Mouse (Mus musculus): ENCODE results near the gene Sec31a. TPM values are rescaled to one million over a fixed set of nuclear protein-coding genes. Genes with fewer than 3 reads are reported as not detected.

Sec31a gene
- polyA plus RNA-seq, 1 experiment = 168 TPM

- Histone ChIP-seq H3ac (ENCODE audit: control insufficient read depth, insufficient read length) (no peak overlapping the region), H3K27me3 (ENCODE audit: control insufficient read depth, insufficient read depth, insufficient read length) (no peaks in the 10 kb centered on the region), H3K79me2 (ENCODE audit: control insufficient read depth, insufficient read depth) (no peaks in the 10 kb centered on the region), H3K4me2 (ENCODE audit: low read depth) (no peak overlapping the region), H3K36me3 (ENCODE audit: control insufficient read depth, insufficient read depth) (peaks cover 62% of the 10 kb centered on the region), H3K4me3 (no peak overlapping the region)
- no peak for TF ChIP-seq MYOG (IDR thresholded peaks at IDR 0.05; ENCODE audit: control insufficient read depth in 1 of 3, insufficient read depth in 1 of 3, insufficient read length in 2 of 3, low read depth in 2 of 3)
- TF ChIP-seq USF1 (IDR thresholded peaks at IDR 0.05; ENCODE audit: low read depth) = no peak
- no peak for TF ChIP-seq POLR2AphosphoS2 (IDR thresholded peaks at IDR 0.05; ENCODE audit: insufficient read length, low read depth)
- TF ChIP-seq TCF3 (IDR thresholded peaks at IDR 0.05; ENCODE audit: insufficient read length, low read depth) = no peak
- no peak for TF ChIP-seq CEBPB (IDR thresholded peaks at IDR 0.05; ENCODE audit: insufficient read depth, poor library complexity, severe bottlenecking)
- TF ChIP-seq REST (IDR thresholded peaks at IDR 0.05; ENCODE audit: insufficient read depth, insufficient read length) = no peak
- TF ChIP-seq E2F4 (IDR thresholded peaks at IDR 0.05; ENCODE audit: insufficient read depth) = no peak
- no peak for TF ChIP-seq SRF (IDR thresholded peaks at IDR 0.05; ENCODE audit: control insufficient read depth, insufficient read length, low read depth)
- no peak for TF ChIP-seq MAX (IDR thresholded peaks at IDR 0.05; ENCODE audit: low read depth)
- TF ChIP-seq TCF12 (IDR thresholded peaks at IDR 0.05; ENCODE audit: insufficient read depth, poor library complexity, severe bottlenecking) = no peak
- TF ChIP-seq MYOD1 (IDR thresholded peaks at IDR 0.05; ENCODE audit: control insufficient read depth in 1 of 3, insufficient read length in 2 of 3, low read depth in 2 of 3) = no peak
- no peak for TF ChIP-seq POLR2A (IDR thresholded peaks at IDR 0.05; ENCODE audit: insufficient read length, low read depth)
These were observed 19.3 kb downstream of the Sec31a start for GRCm38 (mm10) chr5:100396753-100397152.

DNA sequence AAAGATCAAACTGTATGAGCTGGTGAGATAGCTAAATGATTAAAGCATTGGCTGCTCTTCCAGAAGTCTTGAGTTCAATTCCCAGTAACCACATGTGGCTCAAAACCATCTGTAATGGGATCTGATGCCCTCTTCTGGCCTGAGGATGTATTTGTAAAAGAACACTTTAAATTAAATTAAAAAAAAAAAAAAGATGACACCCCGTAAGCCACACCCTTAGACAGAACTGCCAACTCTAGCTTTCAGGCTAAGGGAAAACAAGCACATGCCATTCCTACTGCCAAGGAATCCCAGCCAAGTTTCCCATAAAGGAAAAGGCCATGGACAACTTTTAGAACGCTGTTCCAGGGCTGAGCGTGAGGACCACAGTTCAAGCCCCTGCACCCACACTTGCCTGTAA, 22.4 kb downstream of the Sec31a start:
- peaks cover 67% of the 10 kb centered on the region for H3K36me3 ChIP-seq (ENCODE audit: control insufficient read depth, insufficient read depth)
- H3K27me3 ChIP-seq (ENCODE audit: control insufficient read depth, insufficient read depth, insufficient read length) = no peaks in the 10 kb centered on the region
- H3K4me3 ChIP-seq = no peak overlapping the region
- H3K4me2 ChIP-seq (ENCODE audit: low read depth) = no peak overlapping the region
- no peak for TF ChIP-seq USF1 (IDR thresholded peaks at IDR 0.05; ENCODE audit: low read depth)
- no peak for TF ChIP-seq MYOD1 (IDR thresholded peaks at IDR 0.05; ENCODE audit: control insufficient read depth in 1 of 3, insufficient read length in 2 of 3, low read depth in 2 of 3)
- no peak for TF ChIP-seq CEBPB (IDR thresholded peaks at IDR 0.05; ENCODE audit: insufficient read depth, poor library complexity, severe bottlenecking)
- no peak for TF ChIP-seq REST (IDR thresholded peaks at IDR 0.05; ENCODE audit: insufficient read depth, insufficient read length)
- TF ChIP-seq TCF12 (IDR thresholded peaks at IDR 0.05; ENCODE audit: insufficient read depth, poor library complexity, severe bottlenecking) = no peak
- no peak for TF ChIP-seq MYOG (IDR thresholded peaks at IDR 0.05; ENCODE audit: control insufficient read depth in 1 of 3, insufficient read depth in 1 of 3, insufficient read length in 2 of 3, low read depth in 2 of 3)
- TF ChIP-seq MAX (IDR thresholded peaks at IDR 0.05; ENCODE audit: low read depth) = no peak
- TF ChIP-seq TCF3 (IDR thresholded peaks at IDR 0.05; ENCODE audit: insufficient read length, low read depth) = no peak
- H3K79me2 ChIP-seq (ENCODE audit: control insufficient read depth, insufficient read depth) = no peaks in the 10 kb centered on the region
- H3ac ChIP-seq (ENCODE audit: control insufficient read depth, insufficient read length) = no peak overlapping the region

DNA sequence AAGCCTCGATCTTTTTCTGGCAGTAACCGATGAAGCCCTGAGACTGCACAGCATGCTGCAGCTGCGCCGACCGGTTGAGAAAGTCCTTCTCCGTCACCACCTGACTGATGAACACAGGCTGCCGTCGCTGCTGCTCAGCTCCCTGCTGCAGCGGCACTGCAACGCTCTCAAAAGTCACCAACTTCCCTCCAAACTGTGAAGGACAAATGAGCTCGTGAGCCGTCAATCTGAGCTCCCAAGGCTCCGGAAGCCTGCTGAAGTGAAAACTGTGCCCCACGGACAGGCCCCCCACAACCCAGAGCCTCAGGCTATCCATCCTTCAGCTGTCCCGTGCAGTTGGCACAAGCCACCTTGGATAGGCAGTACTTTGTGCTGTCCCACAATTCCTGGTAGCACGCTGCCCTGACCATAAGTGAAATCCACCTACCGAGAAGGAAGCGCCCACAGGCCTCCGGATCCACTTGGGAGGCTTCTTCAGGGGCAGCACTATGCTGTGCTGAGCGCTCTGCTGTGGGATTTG, 23.5 kb downstream of the Sec31a start:
- Histone ChIP-seq H3K4me3 (no peak overlapping the region), H3K27me3 (ENCODE audit: control insufficient read depth, insufficient read depth, insufficient read length) (no peaks in the 10 kb centered on the region), H3K79me2 (ENCODE audit: control insufficient read depth, insufficient read depth) (no peaks in the 10 kb centered on the region), H3K4me2 (ENCODE audit: low read depth) (no peak overlapping the region), H3ac (ENCODE audit: control insufficient read depth, insufficient read length) (no peak overlapping the region), H3K36me3 (ENCODE audit: control insufficient read depth, insufficient read depth) (peaks cover 70% of the 10 kb centered on the region)
- no peak for TF ChIP-seq TCF3 (IDR thresholded peaks at IDR 0.05; ENCODE audit: insufficient read length, low read depth)
- TF ChIP-seq MAX (IDR thresholded peaks at IDR 0.05; ENCODE audit: low read depth) = no peak
- TF ChIP-seq POLR2A (IDR thresholded peaks at IDR 0.05; ENCODE audit: insufficient read length, low read depth) = no peak
- TF ChIP-seq MYOD1 (IDR thresholded peaks at IDR 0.05; ENCODE audit: control insufficient read depth in 1 of 3, insufficient read length in 2 of 3, low read depth in 2 of 3) = no peak
- TF ChIP-seq CEBPB (IDR thresholded peaks at IDR 0.05; ENCODE audit: insufficient read depth, poor library complexity, severe bottlenecking) = no peak
- no peak for TF ChIP-seq SRF (IDR thresholded peaks at IDR 0.05; ENCODE audit: control insufficient read depth, insufficient read length, low read depth)
- no peak for TF ChIP-seq TCF12 (IDR thresholded peaks at IDR 0.05; ENCODE audit: insufficient read depth, poor library complexity, severe bottlenecking)
- no peak for TF ChIP-seq E2F4 (IDR thresholded peaks at IDR 0.05; ENCODE audit: insufficient read depth)
- TF ChIP-seq MYOG (IDR thresholded peaks at IDR 0.05; ENCODE audit: control insufficient read depth in 1 of 3, insufficient read depth in 1 of 3, insufficient read length in 2 of 3, low read depth in 2 of 3) = no peak
- no peak for TF ChIP-seq POLR2AphosphoS2 (IDR thresholded peaks at IDR 0.05; ENCODE audit: insufficient read length, low read depth)
- TF ChIP-seq REST (IDR thresholded peaks at IDR 0.05; ENCODE audit: insufficient read depth, insufficient read length) = no peak
- TF ChIP-seq USF1 (IDR thresholded peaks at IDR 0.05; ENCODE audit: low read depth) = no peak

GRCm38 (mm10) chr5:100383782-100384510, 32.1 kb downstream of the Sec31a start:
- TF ChIP-seq MAX (IDR thresholded peaks at IDR 0.05; ENCODE audit: low read depth) (no peak), TCF12 (IDR thresholded peaks at IDR 0.05; ENCODE audit: insufficient read depth, poor library complexity, severe bottlenecking) (no peak), TCF3 (IDR thresholded peaks at IDR 0.05; ENCODE audit: insufficient read length, low read depth) (no peak), E2F4 (IDR thresholded peaks at IDR 0.05; ENCODE audit: insufficient read depth) (no peak), SRF (IDR thresholded peaks at IDR 0.05; ENCODE audit: control insufficient read depth, insufficient read length, low read depth) (no peak), MYOD1 (IDR thresholded peaks at IDR 0.05; ENCODE audit: control insufficient read depth in 1 of 3, insufficient read length in 2 of 3, low read depth in 2 of 3) (no peak), POLR2AphosphoS2 (IDR thresholded peaks at IDR 0.05; ENCODE audit: insufficient read length, low read depth) (no peak), MYOG (IDR thresholded peaks at IDR 0.05; ENCODE audit: control insufficient read depth in 1 of 3, insufficient read depth in 1 of 3, insufficient read length in 2 of 3, low read depth in 2 of 3) (no peak), USF1 (IDR thresholded peaks at IDR 0.05; ENCODE audit: low read depth) (no peak), CEBPB (IDR thresholded peaks at IDR 0.05; ENCODE audit: insufficient read depth, poor library complexity, severe bottlenecking) (no peak), POLR2A (IDR thresholded peaks at IDR 0.05; ENCODE audit: insufficient read length, low read depth) (no peak), REST (IDR thresholded peaks at IDR 0.05; ENCODE audit: insufficient read depth, insufficient read length) (no peak)
- H3K4me3 ChIP-seq = no peak overlapping the region
- H3K79me2 ChIP-seq (ENCODE audit: control insufficient read depth, insufficient read depth) = no peaks in the 10 kb centered on the region
- H3K27me3 ChIP-seq (ENCODE audit: control insufficient read depth, insufficient read depth, insufficient read length) = no peaks in the 10 kb centered on the region
- H3K4me2 ChIP-seq (ENCODE audit: low read depth) = no peak overlapping the region
- H3ac ChIP-seq (ENCODE audit: control insufficient read depth, insufficient read length) = no peak overlapping the region
- H3K36me3 ChIP-seq (ENCODE audit: control insufficient read depth, insufficient read depth) = peaks cover 72% of the 10 kb centered on the region

Data from myocyte (in vitro differentiated cells).